Mouse (Mus musculus) brain, embryonic 14.5 days (tissue): Measurements from ENCODE around the gene Slc25a16.

Experiments
- CTCF ChIP-seq: fragments of 200-500 bp; IDR thresholded peaks from 2 replicates; pipeline ENCODE4 v1.5.1; 2012; ENCODE audit warnings: inconsistent platforms, mild to moderate bottlenecking, moderate library complexity, borderline replicate concordance; ENCODE audit not compliant: insufficient read depth, insufficient read length; ENCODE audit errors: extremely low read depth
- POLR2A ChIP-seq: fragments of 200-500 bp; IDR thresholded peaks from 2 replicates; pipeline ENCODE4 v1.6.1; 2012; ENCODE audit warnings: mild to moderate bottlenecking, inconsistent platforms, borderline replicate concordance; ENCODE audit not compliant: poor library complexity, insufficient read depth, insufficient read length, severe bottlenecking; ENCODE audit errors: extremely low read depth

DNA sequence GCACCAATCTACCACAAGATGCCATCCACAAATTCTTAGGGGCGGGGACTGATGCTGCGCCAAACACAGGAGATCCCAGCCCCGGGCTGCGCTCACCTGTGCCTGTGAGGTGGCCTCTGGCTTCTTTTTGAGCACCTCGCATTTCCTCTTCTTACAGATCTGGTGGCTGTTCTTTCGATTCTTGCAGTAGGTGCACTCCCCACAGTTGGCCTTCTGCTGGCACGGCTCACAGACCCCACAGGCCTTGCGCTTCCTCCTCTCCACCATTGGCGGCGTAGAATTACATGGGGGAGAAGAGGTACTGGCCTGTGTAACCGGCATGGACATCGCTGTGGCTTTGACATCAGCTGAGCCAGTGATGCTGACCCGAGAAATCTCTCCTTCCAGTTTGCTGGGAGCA, 42.4 kb upstream of the Slc25a16 start:
- TF ChIP-seq POLR2A, result no peak
- no peak for TF ChIP-seq CTCF
